Mouse (Mus musculus) lung, embryonic 14.5 days (tissue): ENCODE results near the gene Gstz1. TPM values are rescaled to one million over a fixed set of nuclear protein-coding genes. Genes with fewer than 3 reads are reported as not detected.

ENCODE experiments used
- ATAC-seq: fragments of 200-750 bp; cut with Nextera tagmentation; 2 replicates; pipeline ENCODE4 v1.8.0; 2017; ENCODE audit warnings: mild to moderate bottlenecking, moderate TSS enrichment, moderate library complexity; ENCODE audit not compliant: insufficient read depth
- DNase-seq: peaks from one replicate; pipeline ENCODE4 v3.0.0-alpha.2; 2015
- H3K27ac ChIP-seq: fragments of 300-500 bp; sonication (generic); 2 replicates; pipeline ENCODE4 v1.5.1; 2014; ENCODE audit warnings: low read depth, mild to moderate bottlenecking, moderate library complexity
- H3K27me3 ChIP-seq: fragments of 300-500 bp; sonication (generic); 2 replicates; pipeline ENCODE4 v1.6.1; 2014; ENCODE audit warnings: low read length, control low read depth; ENCODE audit not compliant: insufficient read depth
- H3K36me3 ChIP-seq: fragments of 300-500 bp; sonication (generic); 2 replicates; pipeline ENCODE4 v1.6.1; 2014; ENCODE audit warnings: control low read depth; ENCODE audit not compliant: insufficient read depth
- H3K4me1 ChIP-seq: fragments of 300-500 bp; sonication (generic); 2 replicates; pipeline ENCODE4 v1.6.1; 2014; ENCODE audit warnings: antibody characterized with exemption, control low read depth; ENCODE audit not compliant: insufficient read depth
- H3K4me2 ChIP-seq: fragments of 300-500 bp; sonication (generic); 2 replicates; pipeline ENCODE4 v1.6.1; 2014; ENCODE audit warnings: mild to moderate bottlenecking
- H3K4me3 ChIP-seq: fragments of 300-500 bp; sonication (generic); 2 replicates; pipeline ENCODE4 v1.5.1; 2014; ENCODE audit warnings: low read depth, low read length
- H3K9ac ChIP-seq: fragments of 300-500 bp; sonication (generic); 2 replicates; pipeline ENCODE4 v1.6.1; 2014
- H3K9me3 ChIP-seq: fragments of 300-500 bp; sonication (generic); 2 replicates; pipeline ENCODE4 v1.6.1; 2016; ENCODE audit warnings: low read depth, low read length, control low read depth
- CTCF ChIP-seq: IDR thresholded peaks from 2 replicates; pipeline ENCODE4 v1.5.1; 2016; ENCODE audit warnings: antibody characterized with exemption, low read depth
- WGBS: fragments of 180-500 bp; shearing (Covaris S2); extraction: QIAGEN DNeasy Blood & Tissue Kit; methylation state at CpG from one replicate; pipeline ENCODE4 v1.1.7; 2014; 5-methylcytosine and 5-hydroxymethylcytosine counted together
- polyA plus RNA-seq: library from polyadenylated mRNA; unstranded; fragments of >200 nt; fragmentation: Nextera tagmentation; extraction: Ambion mirVana; gene quantifications from 2 replicates; pipeline ENCODE4 v1.2.1, GENCODE M21; 2014

Gene Gstz1
- polyA plus RNA-seq, 1 experiment from 2014 or later = 40.9 TPM

- Histone ChIP-seq H3K9me3 (no peaks in the 10 kb centered on the region; the same call in 1 of the 2 replicates), H3K4me2 (peak overlapping the region; percentile 43), H3K4me1 (no peaks in the 10 kb centered on the region), H3K27ac (peak overlapping the region; percentile 27; the same call in 1 of the 2 replicates), H3K4me3 (0 out of 2 replicates have a peak overlapping the region, but pooled peaks have one; percentile 18), H3K27me3 (no peaks in the 10 kb centered on the region), H3K9ac (no peak overlapping the region), H3K36me3 (0 out of 2 replicates have a peak, but pooled peaks cover 5% of the 10 kb centered on the region)
- DNase-seq (peak; percentile 42), ATAC-seq (peak; percentile 47)
- no peak for TF ChIP-seq CTCF
- 34% methylated on average over 4 of the region's 4 CpGs for WGBS
These were observed 10.4 kb downstream of the Gstz1 start for GRCm38 (mm10) chr12:87157361-87157760.

- H3K9ac ChIP-seq = no peak overlapping the region
- H3K4me2 ChIP-seq = peak overlapping the region; percentile 43
- H3K9me3 ChIP-seq = no peaks in the 10 kb centered on the region
- no peaks in the 10 kb centered on the region for H3K4me1 ChIP-seq
- ATAC-seq (peak; percentile 77; the same call in 1 of the 2 replicates), DNase-seq (peak; percentile 37)
- H3K36me3 ChIP-seq = 0 out of 2 replicates have a peak, but pooled peaks cover 5% of the 10 kb centered on the region
- no peaks in the 10 kb centered on the region for H3K27me3 ChIP-seq
- peak overlapping the region; percentile 27; the same call in 1 of the 2 replicates for H3K27ac ChIP-seq
- WGBS = 46% methylated on average over 7 of the region's 7 CpGs
- no peak overlapping the region for H3K4me3 ChIP-seq
- TF ChIP-seq CTCF = no peak
These were observed 11.1 kb downstream of the Gstz1 start for GRCm38 (mm10) chr12:87158099-87158498.

GRCm38 (mm10) chr12:87160310-87160709, 13.3 kb downstream of the Gstz1 start:
- Histone ChIP-seq H3K4me1 (no peaks in the 10 kb centered on the region), H3K27ac (no peak overlapping the region), H3K27me3 (no peaks in the 10 kb centered on the region), H3K9me3 (no peaks in the 10 kb centered on the region), H3K36me3 (0 out of 2 replicates have a peak, but pooled peaks cover 10% of the 10 kb centered on the region), H3K4me3 (no peak overlapping the region), H3K4me2 (no peak overlapping the region), H3K9ac (no peak overlapping the region)
- ATAC-seq (no peak), DNase-seq (no peak)
- WGBS = 79% methylated on average over 1 of the region's 1 CpGs
- no peak for TF ChIP-seq CTCF

GRCm38 (mm10) chr12:87160815-87161214, 13.8 kb downstream of the Gstz1 start:
- no peaks in the 10 kb centered on the region for H3K9me3 ChIP-seq
- WGBS = 89% methylated on average over 5 of the region's 5 CpGs
- no peaks in the 10 kb centered on the region for H3K27me3 ChIP-seq
- no peak for ATAC-seq
- H3K36me3 ChIP-seq = 0 out of 2 replicates have a peak, but pooled peaks cover 6% of the 10 kb centered on the region
- no peak overlapping the region for H3K27ac ChIP-seq
- TF ChIP-seq CTCF = no peak
- H3K4me3 ChIP-seq = no peak overlapping the region
- no peak overlapping the region for H3K9ac ChIP-seq
- no peak overlapping the region for H3K4me2 ChIP-seq
- DNase-seq = no peak
- no peaks in the 10 kb centered on the region for H3K4me1 ChIP-seq

GRCm38 (mm10) chr12:87175194-87175946, 28.4 kb downstream of the Gstz1 start:
- WGBS = 70% methylated on average over 4 of the region's 4 CpGs
- DNase-seq = no peak
- Histone ChIP-seq H3K4me3 (no peak overlapping the region), H3K9me3 (no peaks in the 10 kb centered on the region), H3K27me3 (no peaks in the 10 kb centered on the region), H3K4me1 (no peaks in the 10 kb centered on the region), H3K36me3 (peaks cover 14% of the 10 kb centered on the region), H3K27ac (no peak overlapping the region), H3K4me2 (no peak overlapping the region), H3K9ac (no peak overlapping the region)
- ATAC-seq = no peak
- no peak for TF ChIP-seq CTCF

- H3K27ac ChIP-seq = no peak overlapping the region
- no peaks in the 10 kb centered on the region for H3K36me3 ChIP-seq
- H3K4me1 ChIP-seq = no peaks in the 10 kb centered on the region
- DNase-seq (no peak), ATAC-seq (no peak)
- H3K27me3 ChIP-seq = no peaks in the 10 kb centered on the region
- H3K9me3 ChIP-seq = no peaks in the 10 kb centered on the region
- H3K9ac ChIP-seq = no peak overlapping the region
- H3K4me2 ChIP-seq = no peak overlapping the region
- H3K4me3 ChIP-seq = no peak overlapping the region
- WGBS = 95% methylated on average over 4 of the region's 4 CpGs
- TF ChIP-seq CTCF = no peak
These were observed 30.7 kb downstream of the Gstz1 start for GRCm38 (mm10) chr12:87177631-87178030.

- DNase-seq (no peak), ATAC-seq (no peak)
- Histone ChIP-seq H3K36me3 (no peaks in the 10 kb centered on the region), H3K4me1 (no peaks in the 10 kb centered on the region), H3K9me3 (no peaks in the 10 kb centered on the region), H3K9ac (no peak overlapping the region), H3K4me2 (no peak overlapping the region), H3K4me3 (no peak overlapping the region), H3K27me3 (no peaks in the 10 kb centered on the region), H3K27ac (no peak overlapping the region)
- TF ChIP-seq CTCF = no peak
- 82% methylated on average over 3 of the region's 3 CpGs for WGBS
These were observed 46.0 kb downstream of the Gstz1 start for GRCm38 (mm10) chr12:87193008-87193407.
